Mouse (Mus musculus) midbrain, embryonic 15.5 days (tissue): Measurements from ENCODE around the gene Sec63. TPM values are rescaled to one million over a fixed set of nuclear protein-coding genes. Genes with fewer than 3 reads are reported as not detected.
A peak's percentile ranks its signal among the peaks of the same experiment; 100 is the strongest.

Experiments used
- ATAC-seq: fragments of 200-750 bp; cut with Nextera tagmentation; replicated peaks from 2 replicates; pipeline ENCODE4 v1.8.0; 2017; ENCODE audit warnings: moderate TSS enrichment
- H3K27ac ChIP-seq: fragments of 300-500 bp; sonication (generic); 2 replicates; pipeline ENCODE4 v1.5.1; 2015; ENCODE audit warnings: mild to moderate bottlenecking, inconsistent platforms
- H3K27me3 ChIP-seq: fragments of 300-500 bp; sonication (generic); replicated peaks from 2 replicates; pipeline ENCODE4 v1.6.1; 2015; ENCODE audit warnings: inconsistent platforms
- H3K36me3 ChIP-seq: fragments of 300-500 bp; sonication (generic); replicated peaks from 2 replicates; pipeline ENCODE4 v1.6.1; 2015; ENCODE audit warnings: inconsistent platforms
- H3K4me1 ChIP-seq: fragments of 300-500 bp; sonication (generic); 2 replicates; pipeline ENCODE4 v1.6.1; 2015; ENCODE audit warnings: inconsistent platforms
- H3K4me2 ChIP-seq: fragments of 300-500 bp; sonication (generic); 2 replicates; pipeline ENCODE4 v1.6.1; 2015; ENCODE audit warnings: inconsistent platforms, mild to moderate bottlenecking, moderate library complexity
- H3K4me3 ChIP-seq: fragments of 300-500 bp; sonication (generic); 2 replicates; pipeline ENCODE4 v1.5.1; 2015; ENCODE audit warnings: mild to moderate bottlenecking, inconsistent platforms
- H3K9ac ChIP-seq: fragments of 300-500 bp; sonication (generic); 2 replicates; pipeline ENCODE4 v1.6.1; 2015; ENCODE audit warnings: mild to moderate bottlenecking, inconsistent platforms
- H3K9me3 ChIP-seq: fragments of 300-500 bp; sonication (generic); 2 replicates; pipeline ENCODE4 v1.6.1; 2016; ENCODE audit warnings: inconsistent platforms
- WGBS: fragments of 180-500 bp; shearing (Covaris S2); methylation state at CpG from one replicate; pipeline ENCODE4 v1.1.7; 2015; ENCODE audit warnings: mixed read lengths; 5-methylcytosine and 5-hydroxymethylcytosine counted together
- polyA plus RNA-seq: library from polyadenylated mRNA; unstranded; fragments of >200 nt; fragmentation: Nextera tagmentation; extraction: Ambion mirVana; gene quantifications from 2 replicates; pipeline ENCODE4 v1.2.1, GENCODE M21; 2015

Sec63 gene
- polyA plus RNA-seq, 1 experiment from 2014 or later = 19.5 TPM

DNA sequence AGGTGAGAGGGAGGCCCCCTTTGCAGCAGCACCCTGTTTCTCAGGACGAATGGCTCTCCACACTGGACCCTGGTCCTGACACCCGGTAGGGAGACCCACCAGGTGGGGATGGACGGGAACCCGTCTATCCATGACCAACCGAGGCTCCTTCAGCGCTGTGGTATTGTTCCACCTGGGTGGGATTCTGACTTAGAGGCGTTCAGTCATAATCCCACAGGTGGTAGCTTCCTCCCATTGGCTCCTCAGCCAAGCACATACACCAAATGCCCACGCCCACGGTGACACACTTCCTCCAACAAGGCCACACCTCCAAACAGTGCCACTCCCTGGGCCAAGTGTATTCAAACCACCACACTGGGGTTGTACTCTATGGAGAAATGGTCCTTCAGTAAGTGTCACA, 95.3 kb downstream of the Sec63 start:
- Histone ChIP-seq H3K4me3 (no peak overlapping the region), H3K27ac (no peak overlapping the region), H3K36me3 (no peaks in the 10 kb centered on the region), H3K27me3 (no peaks in the 10 kb centered on the region), H3K4me2 (no peak overlapping the region), H3K9ac (no peak overlapping the region), H3K4me1 (peaks cover 20% of the 10 kb centered on the region), H3K9me3 (no peaks in the 10 kb centered on the region)
- WGBS = 94% methylated on average over 9 of the region's 9 CpGs
- ATAC-seq = no peak

DNA sequence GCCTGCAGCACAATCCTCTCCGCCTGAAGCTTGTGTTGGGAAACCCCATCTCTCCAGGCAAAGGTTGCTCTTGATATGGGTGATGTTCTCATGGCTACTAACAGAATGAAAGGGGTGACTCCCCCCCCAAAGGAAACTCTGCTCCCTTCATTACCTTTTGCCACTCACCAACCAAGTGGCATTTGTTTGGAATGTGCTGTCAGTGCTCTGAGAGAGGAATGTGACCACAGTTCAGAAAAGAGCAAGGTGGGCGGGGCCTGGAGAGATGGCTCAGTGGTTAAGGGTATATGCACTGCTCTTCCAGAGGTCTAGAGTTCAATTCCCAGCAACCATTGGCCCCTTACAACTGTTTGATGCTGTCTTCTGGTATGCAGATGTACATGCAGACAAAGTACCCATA, 95.7 kb downstream of the Sec63 start:
- Histone ChIP-seq H3K36me3 (no peaks in the 10 kb centered on the region), H3K4me1 (peaks cover 25% of the 10 kb centered on the region), H3K9ac (no peak overlapping the region), H3K9me3 (no peaks in the 10 kb centered on the region), H3K4me2 (no peak overlapping the region), H3K4me3 (no peak overlapping the region), H3K27me3 (no peaks in the 10 kb centered on the region), H3K27ac (no peak overlapping the region)
- WGBS = 96% methylated on average over 2 of the region's 2 CpGs
- ATAC-seq = no peak

DNA sequence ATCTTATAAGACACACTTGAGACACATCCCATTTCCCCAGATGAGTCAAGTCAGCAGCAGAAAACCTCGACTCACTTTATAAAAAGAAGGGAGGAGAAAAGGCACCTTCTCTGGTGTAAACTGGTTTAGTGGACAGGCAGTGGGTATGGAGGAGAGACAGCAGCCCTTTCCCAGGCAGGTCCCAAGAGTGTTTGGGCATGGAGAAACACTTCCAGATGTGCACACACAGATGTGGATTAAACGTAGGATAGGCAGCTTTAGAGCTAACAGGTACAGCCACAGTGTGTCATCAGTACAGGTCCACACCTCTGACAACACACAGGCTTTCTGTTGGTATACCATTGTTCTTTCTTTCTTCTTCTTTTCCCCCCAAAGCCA, 98.5 kb downstream of the Sec63 start:
- ATAC-seq = no peak; the same call in 1 of the 2 replicates
- H3K4me1 ChIP-seq = peaks cover 50% of the 10 kb centered on the region
- peak overlapping the region; percentile 48 for H3K4me3 ChIP-seq
- H3K9me3 ChIP-seq = no peaks in the 10 kb centered on the region
- H3K27ac ChIP-seq = peak overlapping the region; percentile 94
- 21% methylated on average over 2 of the region's 2 CpGs for WGBS
- peak overlapping the region; percentile 58 for H3K4me2 ChIP-seq
- no peaks in the 10 kb centered on the region for H3K36me3 ChIP-seq
- no peaks in the 10 kb centered on the region for H3K27me3 ChIP-seq
- H3K9ac ChIP-seq = peak overlapping the region; percentile 38

DNA sequence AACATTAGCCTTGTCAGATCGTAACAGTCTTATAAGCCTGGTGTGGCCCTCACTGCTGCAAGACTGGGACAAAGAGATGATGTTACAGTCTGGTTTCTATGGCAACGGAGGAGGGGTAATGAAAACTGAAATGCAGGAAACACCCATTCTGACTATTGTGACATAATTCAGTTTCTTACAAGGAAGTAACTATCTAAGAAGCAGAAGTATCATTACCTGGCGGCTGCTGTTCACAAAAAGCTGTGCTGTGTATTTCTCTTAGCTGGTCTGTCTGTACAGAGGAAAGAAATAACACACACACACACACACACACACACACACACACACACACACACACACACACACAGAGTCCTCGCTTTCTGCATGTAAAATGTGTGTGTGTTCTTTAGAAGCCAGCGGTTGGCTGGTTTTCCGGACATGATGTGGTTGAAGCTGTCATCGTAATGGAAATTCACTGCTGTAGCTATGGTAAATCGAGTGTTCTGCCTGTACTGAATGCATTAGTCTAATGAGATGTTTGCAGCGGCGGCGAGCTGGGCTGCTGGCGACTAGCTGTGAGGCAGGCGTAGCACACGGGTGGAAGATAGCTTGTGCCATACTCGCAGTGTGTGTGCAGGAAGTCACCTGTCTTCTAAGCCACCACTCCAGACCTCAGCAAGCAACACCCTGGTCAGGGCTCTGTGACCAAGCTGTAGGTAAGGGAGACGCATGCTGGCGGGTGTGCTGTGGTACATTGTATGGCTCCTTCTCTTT, 99.0 kb downstream of the Sec63 start, which contains the start of gene Scml4:
Scml4 (plus strand) TSS at position 212 of the 753 bp plus-strand sequence.
- H3K36me3 ChIP-seq = no peaks in the 10 kb centered on the region
- WGBS = 12% methylated on average over 17 of the region's 17 CpGs
- peak within 1 kb of the TSS; percentile 58 for H3K4me2 ChIP-seq
- no peaks in the 10 kb centered on the region for H3K9me3 ChIP-seq
- H3K27me3 ChIP-seq = no peaks in the 10 kb centered on the region
- H3K27ac ChIP-seq = peak within 1 kb of the TSS; percentile 94
- peak; percentile 91 for ATAC-seq
- peak within 1 kb of the TSS; percentile 48 for H3K9ac ChIP-seq
- H3K4me1 ChIP-seq = peaks cover 55% of the 10 kb centered on the region
- peak within 1 kb of the TSS; percentile 48 for H3K4me3 ChIP-seq

DNA sequence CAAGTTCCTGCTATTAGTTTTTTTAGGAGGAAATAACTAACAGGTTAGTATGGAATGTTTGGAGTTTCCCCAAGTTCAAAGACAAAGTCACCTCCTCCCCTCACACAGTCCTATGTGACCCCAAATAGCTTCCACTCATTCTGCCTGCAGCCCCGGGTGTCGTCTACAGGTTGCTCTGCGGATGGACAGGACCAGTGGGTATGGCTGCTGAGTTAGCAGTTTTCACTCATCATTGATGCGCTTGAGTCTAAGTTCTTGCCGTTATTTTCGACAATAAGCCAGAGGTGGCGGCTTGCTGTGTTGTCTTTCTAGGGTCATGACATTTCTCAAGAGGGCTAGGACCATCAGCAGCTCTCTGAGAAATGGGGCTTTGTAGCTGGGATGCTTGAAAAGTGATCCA, 100.2 kb downstream of the Sec63 start:
- H3K9ac ChIP-seq = no peak overlapping the region
- H3K27me3 ChIP-seq = no peaks in the 10 kb centered on the region
- no peaks in the 10 kb centered on the region for H3K36me3 ChIP-seq
- H3K4me2 ChIP-seq = peak overlapping the region; percentile 40
- peak overlapping the region; percentile 22 for H3K4me3 ChIP-seq
- peaks cover 56% of the 10 kb centered on the region for H3K4me1 ChIP-seq
- no peak for ATAC-seq
- H3K27ac ChIP-seq = no peak overlapping the region
- H3K9me3 ChIP-seq = no peaks in the 10 kb centered on the region
- WGBS = 71% methylated on average over 7 of the region's 7 CpGs

DNA sequence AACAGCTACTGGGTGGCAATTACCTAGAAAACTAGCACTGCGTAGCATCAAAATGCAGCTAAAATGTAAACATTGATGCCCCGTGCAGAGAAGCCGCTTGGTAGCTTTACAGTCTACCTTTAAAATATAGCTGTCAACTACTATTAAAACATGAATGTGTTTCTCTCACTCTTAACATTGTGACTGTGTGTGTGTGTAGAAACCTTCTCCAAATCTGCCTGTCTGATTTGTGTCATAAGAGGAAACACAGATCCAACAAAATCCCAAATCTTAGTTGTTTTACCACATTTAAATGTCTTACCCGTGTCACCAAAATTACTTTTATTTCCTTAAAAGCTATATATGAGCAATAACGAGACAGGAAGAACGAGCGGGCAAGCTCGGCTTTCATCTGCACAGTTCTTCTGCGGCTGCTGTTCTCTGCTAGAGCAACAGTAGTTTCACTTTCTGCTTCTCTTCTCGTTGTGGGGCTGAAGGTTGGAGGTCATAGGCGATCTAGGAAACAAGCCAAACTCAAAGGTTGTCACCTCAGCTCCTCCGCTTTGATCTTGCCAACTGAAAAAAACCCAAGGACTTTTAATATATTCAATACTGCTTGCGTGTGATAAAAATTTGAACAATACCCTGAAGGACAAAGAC, 100.9 kb downstream of the Sec63 start:
- peak overlapping the region; percentile 40 for H3K4me2 ChIP-seq
- no peak overlapping the region for H3K27ac ChIP-seq
- ATAC-seq = no peak
- WGBS = 59% methylated on average over 13 of the region's 13 CpGs
- H3K9me3 ChIP-seq = no peaks in the 10 kb centered on the region
- no peaks in the 10 kb centered on the region for H3K36me3 ChIP-seq
- H3K9ac ChIP-seq = no peak overlapping the region
- peaks cover 60% of the 10 kb centered on the region for H3K4me1 ChIP-seq
- peak overlapping the region; percentile 22 for H3K4me3 ChIP-seq
- no peaks in the 10 kb centered on the region for H3K27me3 ChIP-seq

DNA sequence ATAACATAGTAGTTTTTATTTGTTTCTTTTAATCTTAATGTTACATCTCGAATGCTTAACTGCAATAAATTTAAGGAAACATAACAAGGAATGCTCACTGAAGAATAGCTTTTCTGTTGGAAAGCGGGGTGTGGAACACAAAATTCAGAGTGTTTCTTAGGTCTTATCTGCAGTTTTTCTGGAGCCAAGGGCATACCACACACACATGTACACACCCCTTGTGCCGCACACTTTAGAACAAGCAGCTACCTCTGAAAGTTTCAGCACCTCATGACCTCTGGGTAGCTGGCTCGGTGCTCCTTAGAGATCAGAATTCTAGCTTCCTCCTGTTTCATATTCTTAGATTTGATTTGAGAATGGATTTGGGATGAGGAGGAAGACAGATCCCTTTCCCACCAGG, 101.5 kb downstream of the Sec63 start:
- Histone ChIP-seq H3K4me3 (no peak overlapping the region), H3K9me3 (no peaks in the 10 kb centered on the region), H3K4me1 (peaks cover 61% of the 10 kb centered on the region), H3K27ac (peak overlapping the region; percentile 36; the same call in 1 of the 2 replicates), H3K4me2 (peak overlapping the region; percentile 51; the same call in 1 of the 2 replicates), H3K36me3 (no peaks in the 10 kb centered on the region), H3K9ac (no peak overlapping the region), H3K27me3 (no peaks in the 10 kb centered on the region)
- no peak for ATAC-seq
- WGBS = 84% methylated on average over 4 of the region's 4 CpGs

DNA sequence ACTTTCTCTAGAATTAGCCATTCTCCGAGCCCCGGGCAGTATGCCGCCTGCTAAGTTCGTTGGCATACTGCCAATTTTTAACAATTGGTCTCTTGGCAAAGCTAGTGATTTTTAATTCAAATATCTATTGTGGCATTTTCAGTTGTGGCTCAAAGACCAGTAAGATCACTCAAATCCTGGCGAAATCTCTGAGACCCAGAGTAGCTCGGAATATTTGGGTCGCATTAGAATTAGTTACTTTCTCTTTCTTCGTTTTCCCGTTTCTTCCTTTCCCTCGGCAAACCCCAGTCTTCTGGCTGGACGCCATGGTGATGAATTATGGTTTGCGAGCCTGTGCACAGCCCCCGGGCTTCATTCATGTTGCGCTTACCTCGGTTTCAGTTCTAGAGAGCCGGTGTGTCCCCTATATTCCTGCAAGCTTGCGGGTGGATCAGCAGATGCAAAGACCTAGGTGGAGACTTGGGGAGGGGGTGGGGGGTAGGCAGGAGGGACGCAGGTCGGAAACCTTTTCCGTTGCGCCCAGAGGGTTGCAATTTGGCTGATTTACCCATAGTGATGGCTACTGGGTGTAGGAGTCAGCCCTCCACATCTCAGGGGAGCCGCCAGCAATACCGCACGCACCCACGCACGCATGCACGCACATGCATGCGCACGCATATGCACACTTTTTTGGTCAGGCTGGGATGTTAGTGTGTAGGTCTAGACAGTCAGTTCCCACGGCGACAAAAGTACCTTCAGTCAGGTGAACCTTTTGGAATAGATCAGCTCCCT, 102.5 kb downstream of the Sec63 start:
- Histone ChIP-seq H3K36me3 (no peaks in the 10 kb centered on the region), H3K4me1 (peaks cover 61% of the 10 kb centered on the region), H3K27ac (peak overlapping the region; percentile 57), H3K9me3 (no peaks in the 10 kb centered on the region), H3K4me3 (peak overlapping the region; percentile 31), H3K4me2 (peak overlapping the region; percentile 51), H3K27me3 (no peaks in the 10 kb centered on the region), H3K9ac (peak overlapping the region; percentile 18; the same call in 1 of the 2 replicates)
- 0 out of 2 replicates have a peak, but pooled peaks have one; percentile 8 for ATAC-seq
- WGBS = 32% methylated on average over 31 of the region's 31 CpGs

DNA sequence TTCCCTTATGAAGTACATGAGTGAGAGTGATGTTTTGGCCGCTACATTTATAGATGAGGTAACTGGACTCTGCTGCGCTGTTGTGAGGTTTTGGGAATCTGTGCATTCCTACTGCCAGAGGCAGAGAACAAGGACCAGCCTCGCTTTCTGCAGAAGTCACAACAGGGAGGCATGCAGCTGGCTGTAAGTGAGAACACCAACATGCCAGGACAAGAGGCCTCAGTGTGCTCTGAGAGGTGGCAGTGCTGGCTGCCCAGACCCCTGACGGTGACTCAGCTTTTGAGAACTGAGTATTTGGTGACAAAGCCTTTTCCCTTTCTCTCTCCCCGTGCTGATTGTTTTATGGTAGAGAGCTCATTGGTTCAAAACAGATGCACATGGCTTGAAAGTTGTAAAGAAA, 103.4 kb downstream of the Sec63 start:
- ATAC-seq = no peak
- H3K9ac ChIP-seq = no peak overlapping the region
- no peaks in the 10 kb centered on the region for H3K36me3 ChIP-seq
- H3K9me3 ChIP-seq = no peaks in the 10 kb centered on the region
- no peak overlapping the region for H3K4me3 ChIP-seq
- H3K27me3 ChIP-seq = no peaks in the 10 kb centered on the region
- peaks cover 55% of the 10 kb centered on the region for H3K4me1 ChIP-seq
- peak overlapping the region; percentile 51 for H3K4me2 ChIP-seq
- 45% methylated on average over 5 of the region's 5 CpGs for WGBS
- 0 out of 2 replicates have a peak overlapping the region, but pooled peaks have one; percentile 57 for H3K27ac ChIP-seq

DNA sequence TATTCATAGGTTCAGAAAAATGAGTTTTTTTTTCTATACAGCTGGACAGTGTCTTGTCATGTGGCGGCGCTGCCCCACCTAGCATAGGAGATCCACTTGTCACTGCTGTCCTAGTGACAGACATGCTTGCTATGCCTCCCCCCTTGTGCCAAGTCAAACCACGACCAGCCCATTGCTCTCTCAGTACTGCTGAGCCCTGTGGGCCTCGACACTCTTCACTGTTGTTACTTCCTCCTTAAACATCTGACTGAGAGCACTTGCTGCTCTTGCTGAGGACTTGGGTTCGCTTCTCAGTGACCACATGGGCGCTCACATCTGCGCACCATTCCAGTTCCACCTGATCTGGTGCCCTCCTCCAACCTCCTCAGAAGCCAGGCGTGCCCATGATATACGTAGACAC, 107.1 kb downstream of the Sec63 start:
- Histone ChIP-seq H3K27me3 (no peaks in the 10 kb centered on the region), H3K27ac (no peak overlapping the region), H3K4me3 (no peak overlapping the region), H3K4me1 (peaks cover 36% of the 10 kb centered on the region), H3K9me3 (no peaks in the 10 kb centered on the region), H3K9ac (no peak overlapping the region), H3K36me3 (no peaks in the 10 kb centered on the region), H3K4me2 (no peak overlapping the region)
- 95% methylated on average over 9 of the region's 9 CpGs for WGBS
- ATAC-seq = no peak

DNA sequence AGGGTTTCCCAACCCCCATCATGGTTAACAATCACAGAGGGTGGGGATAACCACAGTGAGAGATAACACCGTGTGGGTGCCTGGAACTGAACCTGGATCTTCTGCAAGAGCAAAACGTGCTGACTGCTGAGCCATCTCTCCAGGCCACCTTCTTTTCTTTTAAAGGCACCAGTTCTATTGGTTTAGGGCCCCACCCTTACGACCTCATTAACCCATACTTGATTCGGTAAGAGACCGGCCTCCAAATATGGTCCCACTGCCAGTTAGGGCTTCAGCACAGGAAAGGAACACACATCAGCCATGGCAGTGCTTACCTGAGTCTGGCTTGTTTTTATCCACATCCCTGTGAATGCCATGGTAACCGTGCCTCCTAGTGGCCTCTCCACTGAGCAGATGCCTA, 108.2 kb downstream of the Sec63 start:
- WGBS = 80% methylated on average over 6 of the region's 6 CpGs
- H3K27me3 ChIP-seq = no peaks in the 10 kb centered on the region
- no peaks in the 10 kb centered on the region for H3K9me3 ChIP-seq
- no peak overlapping the region for H3K9ac ChIP-seq
- no peak for ATAC-seq
- H3K4me2 ChIP-seq = no peak overlapping the region
- H3K36me3 ChIP-seq = no peaks in the 10 kb centered on the region
- H3K4me3 ChIP-seq = no peak overlapping the region
- H3K27ac ChIP-seq = no peak overlapping the region
- H3K4me1 ChIP-seq = peaks cover 26% of the 10 kb centered on the region
